Mouse (Mus musculus): Measurements from ENCODE around the gene Rorc. TPM values are rescaled to one million over a fixed set of nuclear protein-coding genes. Genes with fewer than 3 reads are reported as not detected.

Rorc gene
- polyA plus RNA-seq, 1 experiment from 2014 or later, result 5.4 TPM

DNA sequence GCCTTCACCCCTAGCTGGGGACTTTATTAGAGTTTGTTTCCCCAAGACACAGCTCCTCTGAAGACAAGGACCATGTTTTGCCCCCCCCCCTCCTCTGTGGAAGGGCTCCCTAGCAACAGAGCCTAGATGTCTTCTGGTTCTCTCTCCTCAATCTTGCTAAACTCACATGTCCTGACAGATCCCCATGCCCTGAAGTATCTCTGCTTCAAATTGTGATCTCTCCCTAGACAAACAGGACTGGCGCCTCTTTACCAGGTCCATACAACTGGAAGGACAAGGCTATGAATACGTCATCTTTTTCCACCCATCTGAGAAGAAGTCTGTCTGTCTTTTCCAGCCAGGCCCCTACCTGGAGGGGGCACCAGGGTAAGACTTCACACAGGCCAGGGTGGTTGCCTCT lies 28.4 kb upstream of the Rorc start:
- no peak overlapping the region for H3K27ac ChIP-seq (ENCODE audit: low read depth)
- no peak for DNase-seq
- no peaks in the 10 kb centered on the region for H3K27me3 ChIP-seq (ENCODE audit: insufficient read depth, low read length)
- no peaks in the 10 kb centered on the region for H3K4me1 ChIP-seq (ENCODE audit: insufficient read depth)
- TF ChIP-seq EP300 (IDR thresholded peaks at IDR 0.05; ENCODE audit: low read depth) (no peak), CTCF (IDR thresholded peaks at IDR 0.05; ENCODE audit: low read depth) (no peak)
- no peak overlapping the region for H3K4me3 ChIP-seq (ENCODE audit: low read depth, low read length)
- no peak overlapping the region for H3K4me2 ChIP-seq (ENCODE audit: low read depth, low read length)
- no peaks in the 10 kb centered on the region for H3K36me3 ChIP-seq (replicated peaks; ENCODE audit: insufficient read depth, low read length)
- no peak for ATAC-seq
- WGBS (ENCODE audit: insufficient replicate concordance), result 71% methylated on average over 2 of the region's 2 CpGs
- H3K9ac ChIP-seq (replicated peaks), result no peak overlapping the region
- H3K9me3 ChIP-seq (ENCODE audit: low read length), result no peaks in the 10 kb centered on the region

DNA sequence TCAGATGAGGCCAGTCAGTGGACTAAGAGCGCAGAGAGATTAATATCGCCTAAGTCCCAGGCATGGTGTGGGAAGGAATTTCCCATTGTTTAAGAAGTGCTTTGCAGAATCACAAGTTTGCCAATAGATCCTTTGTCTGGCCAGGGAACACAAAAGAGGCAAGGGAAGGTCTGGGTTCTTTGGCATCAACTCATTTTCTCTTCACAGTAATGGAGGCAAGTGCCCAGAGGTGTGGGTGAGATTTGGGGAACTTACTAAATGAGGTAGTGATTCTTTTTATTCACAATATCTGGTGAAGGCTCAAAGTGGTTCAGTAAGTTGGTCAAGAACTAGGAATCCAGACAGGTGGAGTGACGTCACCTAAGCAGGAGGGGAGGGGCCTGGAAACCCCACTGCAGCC lies 27.7 kb upstream of the Rorc start:
- Histone ChIP-seq H3K36me3 (replicated peaks; ENCODE audit: insufficient read depth, low read length) (no peaks in the 10 kb centered on the region), H3K4me1 (ENCODE audit: insufficient read depth) (no peaks in the 10 kb centered on the region), H3K4me2 (ENCODE audit: low read depth, low read length) (no peak overlapping the region), H3K9ac (replicated peaks) (no peak overlapping the region), H3K27ac (ENCODE audit: low read depth) (no peak overlapping the region), H3K27me3 (ENCODE audit: insufficient read depth, low read length) (no peaks in the 10 kb centered on the region), H3K4me3 (ENCODE audit: low read depth, low read length) (no peak overlapping the region), H3K9me3 (ENCODE audit: low read length) (no peaks in the 10 kb centered on the region)
- WGBS (ENCODE audit: insufficient replicate concordance), result 66% methylated on average over 3 of the region's 3 CpGs
- ATAC-seq (no peak), DNase-seq (no peak)
- no peak for TF ChIP-seq EP300 (IDR thresholded peaks at IDR 0.05; ENCODE audit: low read depth)
- TF ChIP-seq CTCF (IDR thresholded peaks at IDR 0.05; ENCODE audit: low read depth), result no peak

DNA sequence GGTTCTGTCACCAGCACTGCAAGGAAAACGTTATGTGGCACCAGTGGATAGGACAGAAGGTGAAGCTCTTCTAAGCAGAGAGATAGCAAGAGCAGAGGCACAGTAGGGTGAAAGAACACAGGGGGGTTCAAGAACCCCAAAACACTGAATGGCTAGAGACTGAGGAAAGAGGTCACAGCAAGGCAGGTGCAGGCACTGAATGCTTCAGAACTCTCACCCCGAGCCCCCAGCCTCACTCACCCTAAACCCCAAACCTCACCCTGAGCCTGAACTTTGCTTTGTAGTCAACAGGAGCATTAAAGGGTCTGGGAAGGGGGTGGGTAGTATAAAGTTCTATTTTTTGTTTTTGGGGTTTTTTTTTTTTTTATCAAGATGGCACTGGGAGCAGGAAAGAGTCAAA lies 24.4 kb upstream of the Rorc start:
- 52% methylated on average over 2 of the region's 2 CpGs for WGBS (ENCODE audit: insufficient replicate concordance)
- Histone ChIP-seq H3K36me3 (replicated peaks; ENCODE audit: insufficient read depth, low read length) (no peaks in the 10 kb centered on the region), H3K4me3 (ENCODE audit: low read depth, low read length) (no peak overlapping the region), H3K4me2 (ENCODE audit: low read depth, low read length) (no peak overlapping the region), H3K27ac (ENCODE audit: low read depth) (no peak overlapping the region), H3K27me3 (ENCODE audit: insufficient read depth, low read length) (no peaks in the 10 kb centered on the region), H3K4me1 (ENCODE audit: insufficient read depth) (no peaks in the 10 kb centered on the region), H3K9me3 (ENCODE audit: low read length) (no peaks in the 10 kb centered on the region; the same call in 1 of the 2 replicates), H3K9ac (replicated peaks) (no peak overlapping the region)
- no peak for TF ChIP-seq CTCF (IDR thresholded peaks at IDR 0.05; ENCODE audit: low read depth)
- TF ChIP-seq EP300 (IDR thresholded peaks at IDR 0.05; ENCODE audit: low read depth), result no peak
- DNase-seq, result no peak
- no peak for ATAC-seq

DNA sequence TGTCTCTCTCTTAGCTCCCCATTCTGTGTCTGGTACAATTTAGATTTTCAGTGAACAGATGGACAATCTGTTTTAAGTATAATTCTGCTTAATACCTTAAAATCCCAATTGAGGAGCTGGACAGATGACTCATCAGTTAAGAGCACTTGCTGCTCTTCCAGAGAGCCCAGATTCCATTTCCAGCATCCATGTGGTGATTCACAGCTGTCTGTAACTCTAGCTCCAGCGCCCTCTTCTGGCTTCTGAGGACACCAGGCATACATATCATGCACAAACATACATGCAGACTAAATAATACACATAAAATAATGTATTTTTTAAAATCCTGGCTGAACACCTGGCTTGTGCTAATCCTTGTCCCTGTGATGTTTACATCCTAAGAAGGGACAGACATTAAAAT lies 11.8 kb upstream of the Rorc start:
- 0% methylated on average over 1 of the region's 1 CpGs for WGBS (ENCODE audit: insufficient replicate concordance)
- no peak overlapping the region for H3K4me3 ChIP-seq (ENCODE audit: low read depth, low read length)
- H3K9ac ChIP-seq (replicated peaks), result no peak overlapping the region
- H3K27me3 ChIP-seq (ENCODE audit: insufficient read depth, low read length), result peaks cover 34% of the 10 kb centered on the region
- H3K9me3 ChIP-seq (ENCODE audit: low read length), result no peaks in the 10 kb centered on the region
- peaks cover 4% of the 10 kb centered on the region; the same call in 1 of the 2 replicates for H3K4me1 ChIP-seq (ENCODE audit: insufficient read depth)
- DNase-seq (no peak), ATAC-seq (no peak)
- no peak overlapping the region for H3K27ac ChIP-seq (ENCODE audit: low read depth)
- H3K4me2 ChIP-seq (ENCODE audit: low read depth, low read length), result no peak overlapping the region
- H3K36me3 ChIP-seq (replicated peaks; ENCODE audit: insufficient read depth, low read length), result no peaks in the 10 kb centered on the region
- TF ChIP-seq EP300 (IDR thresholded peaks at IDR 0.05; ENCODE audit: low read depth) (no peak), CTCF (IDR thresholded peaks at IDR 0.05; ENCODE audit: low read depth) (peak; percentile 43)

DNA sequence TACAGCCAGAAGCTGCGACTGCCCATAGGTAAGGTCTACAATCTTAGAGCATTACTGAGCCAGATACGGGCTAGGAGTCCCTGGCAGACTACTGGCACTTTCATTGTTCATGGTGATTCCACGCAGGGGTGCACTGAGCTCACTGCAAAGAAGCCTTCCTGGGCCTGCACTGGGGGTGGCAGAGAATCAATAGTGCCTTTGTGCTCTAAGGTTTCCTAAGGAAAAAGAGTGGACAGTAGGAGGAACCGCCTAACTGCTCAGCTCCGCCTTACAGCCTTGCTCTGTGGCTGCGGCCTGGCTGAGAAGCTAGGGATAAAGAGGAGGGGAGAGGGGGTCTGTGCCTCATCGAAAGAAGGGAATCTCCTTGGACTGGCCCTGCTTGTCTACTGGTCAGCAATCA lies 10.5 kb upstream of the Rorc start, which contains the start of gene C2cd4d:
Gene C2cd4d, plus strand, starts transcription at position 301 of the 400 bp plus-strand sequence.
- TF ChIP-seq EP300 (IDR thresholded peaks at IDR 0.05; ENCODE audit: low read depth) (no peak), CTCF (IDR thresholded peaks at IDR 0.05; ENCODE audit: low read depth) (no peak)
- Histone ChIP-seq H3K36me3 (replicated peaks; ENCODE audit: insufficient read depth, low read length) (no peaks in the 10 kb centered on the region), H3K9me3 (ENCODE audit: low read length) (no peaks in the 10 kb centered on the region), H3K4me1 (ENCODE audit: insufficient read depth) (peaks cover 4% of the 10 kb centered on the region; the same call in 1 of the 2 replicates), H3K27me3 (ENCODE audit: insufficient read depth, low read length) (peaks cover 34% of the 10 kb centered on the region), H3K9ac (replicated peaks) (no peak within 1 kb of the TSS), H3K4me2 (ENCODE audit: low read depth, low read length) (peak within 1 kb of the TSS; percentile 66), H3K4me3 (ENCODE audit: low read depth, low read length) (peak within 1 kb of the TSS; percentile 42), H3K27ac (ENCODE audit: low read depth) (no peak within 1 kb of the TSS)
- 67% methylated on average over 7 of the region's 7 CpGs for WGBS (ENCODE audit: insufficient replicate concordance)
- DNase-seq (no peak), ATAC-seq (no peak)

DNA sequence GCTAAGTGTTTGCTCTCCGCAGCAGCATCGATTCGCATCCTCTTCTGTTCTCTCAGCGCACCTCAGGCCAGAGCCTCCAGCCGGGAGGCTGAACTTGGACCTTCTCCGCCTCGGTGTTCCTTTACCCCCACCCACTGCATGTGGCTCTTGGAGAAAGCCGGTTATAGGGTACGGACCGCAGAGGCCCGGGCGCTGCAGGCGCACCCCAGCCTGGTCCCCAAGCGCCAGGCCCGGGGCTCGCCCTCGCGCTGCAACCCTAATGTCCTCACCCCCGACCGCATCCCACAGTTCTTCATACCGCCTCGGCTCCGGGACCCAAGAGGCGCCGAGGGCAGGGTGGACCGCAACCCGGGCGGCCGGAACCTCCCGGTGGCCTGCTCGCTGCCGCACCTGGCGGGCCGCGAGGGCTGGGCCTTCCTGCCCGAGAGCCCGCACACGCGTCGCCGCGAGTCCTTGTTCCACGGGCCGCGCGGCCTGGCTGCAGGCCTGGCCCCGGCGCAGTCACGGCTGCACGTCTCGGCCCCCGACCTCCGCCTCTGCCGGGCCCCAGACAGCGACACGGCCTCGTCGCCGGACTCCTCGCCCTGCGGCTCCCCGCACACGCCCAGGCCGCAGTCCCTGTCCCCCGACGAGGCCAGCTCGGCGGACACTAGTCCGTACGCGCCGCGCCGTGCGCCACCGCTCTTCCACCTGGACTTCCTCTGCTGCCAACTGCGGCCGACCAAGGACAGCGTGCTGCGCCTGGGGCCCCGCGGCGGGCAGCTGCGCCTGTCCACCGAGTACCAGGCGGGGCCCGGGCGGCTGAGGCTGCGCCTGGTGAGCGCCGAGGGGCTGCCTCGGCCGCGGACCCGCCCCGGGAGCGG lies 9.1 kb upstream of the Rorc start:
- H3K27me3 ChIP-seq (ENCODE audit: insufficient read depth, low read length), result peaks cover 34% of the 10 kb centered on the region
- peak overlapping the region; percentile 50 for H3K9ac ChIP-seq (replicated peaks)
- WGBS (ENCODE audit: insufficient replicate concordance), result 7% methylated on average over 85 of the region's 97 CpGs

More for the DNA sequence above, 9.1 kb upstream of the Rorc start:
- Histone ChIP-seq H3K9me3 (ENCODE audit: low read length) (no peaks in the 10 kb centered on the region), H3K4me2 (ENCODE audit: low read depth, low read length) (peak overlapping the region; percentile 66), H3K36me3 (replicated peaks; ENCODE audit: insufficient read depth, low read length) (no peaks in the 10 kb centered on the region), H3K4me3 (ENCODE audit: low read depth, low read length) (peak overlapping the region; percentile 42), H3K27ac (ENCODE audit: low read depth) (no peak overlapping the region), H3K4me1 (ENCODE audit: insufficient read depth) (peaks cover 9% of the 10 kb centered on the region; the same call in 1 of the 2 replicates)
- peak; percentile 40 for DNase-seq
- TF ChIP-seq CTCF (IDR thresholded peaks at IDR 0.05; ENCODE audit: low read depth), result no peak
- TF ChIP-seq EP300 (IDR thresholded peaks at IDR 0.05; ENCODE audit: low read depth), result no peak
- ATAC-seq, result peak; percentile 56

Data from liver, postnatal 0 days (tissue).